Mouse (Mus musculus): ENCODE measurements at regions not wholly inside any gene's neighbourhood (a gene's known extent, or its start where the extent isn't known, plus 50 kb on each side); places are given as distances from the start of the nearest gene placed in this dataset.
A peak's percentile ranks its signal among the peaks of the same experiment; 100 is the strongest.

GRCm38 (mm10) chr14:46706462-46706861 is 53.9 kb upstream of the Cdkn3 start:
- DNase-seq (ENCODE audit: low spot score) = no peak
- 40% methylated on average over 4 of the region's 4 CpGs for WGBS
- ATAC-seq = no peak
- H3K4me1 ChIP-seq (ENCODE audit: control insufficient read depth, insufficient read depth, low read length) = no peaks in the 10 kb centered on the region
- no peak overlapping the region for H3K4me2 ChIP-seq (ENCODE audit: low read length)
- no peak overlapping the region for H3K4me3 ChIP-seq (ENCODE audit: low read depth, low read length)
- H3K36me3 ChIP-seq (ENCODE audit: control insufficient read depth, insufficient read depth, low read length) = no peaks in the 10 kb centered on the region
- no peak overlapping the region for H3K27ac ChIP-seq (ENCODE audit: low read depth, low read length)
- no peaks in the 10 kb centered on the region for H3K27me3 ChIP-seq (replicated peaks; ENCODE audit: control insufficient read depth, insufficient read depth, low read length)
- H3K9ac ChIP-seq (ENCODE audit: low read length) = no peak overlapping the region
- no peaks in the 10 kb centered on the region for H3K9me3 ChIP-seq (replicated peaks; ENCODE audit: control insufficient read depth, low read length)

- 86% methylated on average over 9 of the region's 9 CpGs for WGBS
- no peaks in the 10 kb centered on the region for H3K36me3 ChIP-seq (ENCODE audit: control insufficient read depth, insufficient read depth, low read length)
Measured at GRCm38 (mm10) chr14:46704316-46704751, 56.0 kb upstream of the Cdkn3 start.

GRCm38 (mm10) chr14:46702669-46703435 is 57.5 kb upstream of the Cdkn3 start:
- ATAC-seq (peak; percentile 46; the same call in 1 of the 2 replicates), DNase-seq (ENCODE audit: low spot score) (peak; percentile 35)
- Histone ChIP-seq H3K4me1 (ENCODE audit: control insufficient read depth, insufficient read depth, low read length) (no peaks in the 10 kb centered on the region), H3K9ac (ENCODE audit: low read length) (no peak overlapping the region), H3K27ac (ENCODE audit: low read depth, low read length) (no peak overlapping the region), H3K27me3 (replicated peaks; ENCODE audit: control insufficient read depth, insufficient read depth, low read length) (no peaks in the 10 kb centered on the region), H3K4me3 (ENCODE audit: low read depth, low read length) (no peak overlapping the region), H3K9me3 (replicated peaks; ENCODE audit: control insufficient read depth, low read length) (no peaks in the 10 kb centered on the region), H3K4me2 (ENCODE audit: low read length) (no peak overlapping the region), H3K36me3 (ENCODE audit: control insufficient read depth, insufficient read depth, low read length) (no peaks in the 10 kb centered on the region)
- WGBS = 29% methylated on average over 17 of the region's 17 CpGs

More at GRCm38 (mm10) chr14:46704316-46704751, 56.0 kb upstream of the Cdkn3 start:
- Histone ChIP-seq H3K27me3 (replicated peaks; ENCODE audit: control insufficient read depth, insufficient read depth, low read length) (no peaks in the 10 kb centered on the region), H3K9me3 (replicated peaks; ENCODE audit: control insufficient read depth, low read length) (no peaks in the 10 kb centered on the region), H3K4me3 (ENCODE audit: low read depth, low read length) (no peak overlapping the region), H3K9ac (ENCODE audit: low read length) (no peak overlapping the region), H3K4me1 (ENCODE audit: control insufficient read depth, insufficient read depth, low read length) (no peaks in the 10 kb centered on the region), H3K27ac (ENCODE audit: low read depth, low read length) (no peak overlapping the region), H3K4me2 (ENCODE audit: low read length) (no peak overlapping the region)
- DNase-seq (ENCODE audit: low spot score) (no peak), ATAC-seq (no peak)

GRCm38 (mm10) chr14:46692571-46692970 is 67.8 kb upstream of the Cdkn3 start:
- no peak overlapping the region for H3K4me2 ChIP-seq (ENCODE audit: low read length)
- WGBS = 94% methylated on average over 7 of the region's 7 CpGs
- DNase-seq (ENCODE audit: low spot score) = no peak

GRCm38 (mm10) chr14:46692067-46692466 is 68.3 kb upstream of the Cdkn3 start:
- Histone ChIP-seq H3K9me3 (replicated peaks; ENCODE audit: control insufficient read depth, low read length) (no peaks in the 10 kb centered on the region), H3K9ac (ENCODE audit: low read length) (no peak overlapping the region), H3K27ac (ENCODE audit: low read depth, low read length) (no peak overlapping the region), H3K27me3 (replicated peaks; ENCODE audit: control insufficient read depth, insufficient read depth, low read length) (no peaks in the 10 kb centered on the region), H3K4me2 (ENCODE audit: low read length) (no peak overlapping the region), H3K4me1 (ENCODE audit: control insufficient read depth, insufficient read depth, low read length) (no peaks in the 10 kb centered on the region), H3K4me3 (ENCODE audit: low read depth, low read length) (no peak overlapping the region), H3K36me3 (ENCODE audit: control insufficient read depth, insufficient read depth, low read length) (no peaks in the 10 kb centered on the region)
- ATAC-seq (no peak), DNase-seq (ENCODE audit: low spot score) (no peak)
- 92% methylated on average over 2 of the region's 2 CpGs for WGBS

More at GRCm38 (mm10) chr14:46692571-46692970, 67.8 kb upstream of the Cdkn3 start:
- H3K9ac ChIP-seq (ENCODE audit: low read length) = no peak overlapping the region
- no peak for ATAC-seq
- no peak overlapping the region for H3K27ac ChIP-seq (ENCODE audit: low read depth, low read length)
- no peaks in the 10 kb centered on the region for H3K4me1 ChIP-seq (ENCODE audit: control insufficient read depth, insufficient read depth, low read length)
- H3K36me3 ChIP-seq (ENCODE audit: control insufficient read depth, insufficient read depth, low read length) = no peaks in the 10 kb centered on the region
- H3K27me3 ChIP-seq (replicated peaks; ENCODE audit: control insufficient read depth, insufficient read depth, low read length) = no peaks in the 10 kb centered on the region
- no peaks in the 10 kb centered on the region for H3K9me3 ChIP-seq (replicated peaks; ENCODE audit: control insufficient read depth, low read length)
- H3K4me3 ChIP-seq (ENCODE audit: low read depth, low read length) = no peak overlapping the region

- Histone ChIP-seq H3K9me3 (replicated peaks; ENCODE audit: control insufficient read depth, low read length) (no peaks in the 10 kb centered on the region), H3K4me1 (ENCODE audit: control insufficient read depth, insufficient read depth, low read length) (no peaks in the 10 kb centered on the region), H3K9ac (ENCODE audit: low read length) (no peak overlapping the region), H3K4me2 (ENCODE audit: low read length) (no peak overlapping the region), H3K4me3 (ENCODE audit: low read depth, low read length) (no peak overlapping the region), H3K36me3 (ENCODE audit: control insufficient read depth, insufficient read depth, low read length) (no peaks in the 10 kb centered on the region), H3K27me3 (replicated peaks; ENCODE audit: control insufficient read depth, insufficient read depth, low read length) (no peaks in the 10 kb centered on the region), H3K27ac (ENCODE audit: low read depth, low read length) (no peak overlapping the region)
- DNase-seq (ENCODE audit: low spot score) (no peak), ATAC-seq (no peak)
- 87% methylated on average over 6 of the region's 6 CpGs for WGBS
Measured at GRCm38 (mm10) chr14:46682728-46683127, 77.6 kb upstream of the Cdkn3 start.

GRCm38 (mm10) chr14:46678935-46679334 is 81.4 kb upstream of the Cdkn3 start:
- Histone ChIP-seq H3K9ac (ENCODE audit: low read length) (no peak overlapping the region), H3K36me3 (ENCODE audit: control insufficient read depth, insufficient read depth, low read length) (no peaks in the 10 kb centered on the region), H3K4me3 (ENCODE audit: low read depth, low read length) (no peak overlapping the region), H3K27me3 (replicated peaks; ENCODE audit: control insufficient read depth, insufficient read depth, low read length) (no peaks in the 10 kb centered on the region), H3K27ac (ENCODE audit: low read depth, low read length) (no peak overlapping the region), H3K4me2 (ENCODE audit: low read length) (no peak overlapping the region), H3K4me1 (ENCODE audit: control insufficient read depth, insufficient read depth, low read length) (no peaks in the 10 kb centered on the region), H3K9me3 (replicated peaks; ENCODE audit: control insufficient read depth, low read length) (no peaks in the 10 kb centered on the region)
- no peak for DNase-seq (ENCODE audit: low spot score)
- no peak for ATAC-seq
- WGBS = 85% methylated on average over 4 of the region's 4 CpGs

- no peak overlapping the region for H3K4me3 ChIP-seq (ENCODE audit: low read depth, low read length)
- H3K27me3 ChIP-seq (replicated peaks; ENCODE audit: control insufficient read depth, insufficient read depth, low read length) = no peaks in the 10 kb centered on the region
- H3K9ac ChIP-seq (ENCODE audit: low read length) = no peak overlapping the region
- ATAC-seq (no peak), DNase-seq (ENCODE audit: low spot score) (no peak)
- H3K4me1 ChIP-seq (ENCODE audit: control insufficient read depth, insufficient read depth, low read length) = no peaks in the 10 kb centered on the region
- no peak overlapping the region for H3K27ac ChIP-seq (ENCODE audit: low read depth, low read length)
- no peaks in the 10 kb centered on the region for H3K9me3 ChIP-seq (replicated peaks; ENCODE audit: control insufficient read depth, low read length)
- H3K36me3 ChIP-seq (ENCODE audit: control insufficient read depth, insufficient read depth, low read length) = no peaks in the 10 kb centered on the region
- no peak overlapping the region for H3K4me2 ChIP-seq (ENCODE audit: low read length)
- WGBS = 84% methylated on average over 9 of the region's 9 CpGs
Measured at GRCm38 (mm10) chr14:46671482-46672225, 88.7 kb upstream of the Cdkn3 start.

GRCm38 (mm10) chr14:46671062-46671461 is 89.3 kb upstream of the Cdkn3 start:
- no peak overlapping the region for H3K4me3 ChIP-seq (ENCODE audit: low read depth, low read length)
- no peaks in the 10 kb centered on the region for H3K4me1 ChIP-seq (ENCODE audit: control insufficient read depth, insufficient read depth, low read length)
- H3K27me3 ChIP-seq (replicated peaks; ENCODE audit: control insufficient read depth, insufficient read depth, low read length) = no peaks in the 10 kb centered on the region
- DNase-seq (ENCODE audit: low spot score) = no peak
- 91% methylated on average over 2 of the region's 2 CpGs for WGBS
- ATAC-seq = no peak
- no peak overlapping the region for H3K9ac ChIP-seq (ENCODE audit: low read length)
- H3K36me3 ChIP-seq (ENCODE audit: control insufficient read depth, insufficient read depth, low read length) = no peaks in the 10 kb centered on the region
- H3K27ac ChIP-seq (ENCODE audit: low read depth, low read length) = no peak overlapping the region
- H3K4me2 ChIP-seq (ENCODE audit: low read length) = no peak overlapping the region
- no peaks in the 10 kb centered on the region for H3K9me3 ChIP-seq (replicated peaks; ENCODE audit: control insufficient read depth, low read length)
